In genomic region chr2:93785432-93785798, GRCm38 (mm10) we compare ENCODE assay signal across 23 mouse cellular contexts. TPM values are rescaled to one million over a fixed set of nuclear protein-coding genes. Genes with fewer than 3 reads are reported as not detected.
A peak's percentile ranks its signal among the peaks of the same experiment; 100 is the strongest.
DNase-seq lines count a peak whose midpoint lies in the region; ATAC-seq lines count a peak whose summit lies in the region.
"Had no signal": no experiment of that assay in that cellular context is flagged by ENCODE, and none has a peak within 500 bp of the region (broad histone marks: within the 10 kb centered on the region; RNA-seq: fewer than 3 reads in every experiment).

No protein-coding gene starts in this region.

- no peak overlapping the region for H3K9ac ChIP-seq in forebrain, embryonic 14.5 days (ENCODE audit: low read length)
- 0 out of 2 replicates have a peak overlapping the region, but pooled peaks have one; percentile 16 for H3K9ac ChIP-seq in hindbrain, embryonic 14.5 days
- H3K9ac ChIP-seq in hindbrain, embryonic 12.5 days, result no peak overlapping the region; the same call in 1 of the 2 replicates
- H3K9ac ChIP-seq in embryonic facial prominence, embryonic 13.5 days, result 0 out of 2 replicates have a peak overlapping the region, but pooled peaks have one; percentile 36
- H3K9ac ChIP-seq: embryonic facial prominence, embryonic 15.5 days; forebrain, embryonic 13.5 days; heart, embryonic 13.5 days; limb, embryonic 12.5 days; liver, embryonic 15.5 days; lung, embryonic 14.5 days; neural tube, embryonic 12.5 days had no signal

- H3K9me3 ChIP-seq in forebrain, embryonic 10.5 days, result no peaks in the 10 kb centered on the region
- no peaks in the 10 kb centered on the region for H3K9me3 ChIP-seq in forebrain, embryonic 14.5 days (replicated peaks; ENCODE audit: control insufficient read depth, low read length)
- H3K9me3 ChIP-seq in hindbrain, embryonic 14.5 days (ENCODE audit: control insufficient read depth, low read length), result no peaks in the 10 kb centered on the region
- no peaks in the 10 kb centered on the region for H3K9me3 ChIP-seq in hindbrain, embryonic 12.5 days (replicated peaks)
- no peaks in the 10 kb centered on the region for H3K9me3 ChIP-seq in embryonic facial prominence, embryonic 13.5 days
- H3K9me3 ChIP-seq: embryonic facial prominence, embryonic 15.5 days; forebrain, embryonic 13.5 days; heart, embryonic 13.5 days; limb, embryonic 12.5 days; liver, embryonic 15.5 days; neural tube, embryonic 12.5 days had no signal

- H3K4me3 ChIP-seq in forebrain, embryonic 10.5 days, result no peak overlapping the region
- H3K4me3 ChIP-seq in forebrain, embryonic 14.5 days (ENCODE audit: low read depth, low read length), result no peak overlapping the region
- H3K4me3 ChIP-seq in hindbrain, embryonic 14.5 days (replicated peaks; ENCODE audit: low read length), result no peak overlapping the region
- no peak overlapping the region for H3K4me3 ChIP-seq in hindbrain, embryonic 12.5 days
- no peak overlapping the region for H3K4me3 ChIP-seq in embryonic facial prominence, embryonic 13.5 days
- H3K4me3 ChIP-seq: embryonic facial prominence, embryonic 15.5 days; forebrain, embryonic 13.5 days; heart, embryonic 13.5 days; limb, embryonic 12.5 days; liver, embryonic 15.5 days; neural tube, embryonic 12.5 days had no signal

- no peak for DNase-seq in forebrain, embryonic 10.5 days (ENCODE audit: extremely low spot score, low spot score)
- no peak for DNase-seq in forebrain, embryonic 14.5 days (ENCODE audit: low spot score)
- no peak for DNase-seq in hindbrain, embryonic 14.5 days (ENCODE audit: low spot score)
- peak; percentile 79 for DNase-seq in ES-CJ7 (ENCODE audit: low read depth, low spot score)
- no peak for DNase-seq in c-Kit-positive CD71-positive TER-119-positive erythroid progenitor cells, embryonic 14.5 days (ENCODE audit: low spot score)
- no peak for DNase-seq in right cerebral cortex, postnatal 10 days (ENCODE audit: low spot score in 2 of 2)
- DNase-seq: adrenal gland, adult 8-10 months; gastrocnemius, postnatal 25 days; heart, adult 18-20 months; heart, postnatal 10 days; kidney, adult 2 months; kidney, postnatal 36 days; lung, embryonic 14.5 days; lung, postnatal 14 days had no signal

- peaks cover 25% of the 10 kb centered on the region for H3K4me1 ChIP-seq in forebrain, embryonic 10.5 days
- peaks cover 3% of the 10 kb centered on the region; the same call in 1 of the 2 replicates for H3K4me1 ChIP-seq in forebrain, embryonic 14.5 days (ENCODE audit: control insufficient read depth, insufficient read depth, low read length)
- H3K4me1 ChIP-seq in hindbrain, embryonic 14.5 days (replicated peaks; ENCODE audit: control insufficient read depth, insufficient read depth, low read length), result peaks cover 13% of the 10 kb centered on the region
- peaks cover 25% of the 10 kb centered on the region for H3K4me1 ChIP-seq in hindbrain, embryonic 12.5 days
- peaks cover 44% of the 10 kb centered on the region for H3K4me1 ChIP-seq in embryonic facial prominence, embryonic 13.5 days
- H3K4me1 ChIP-seq: liver, embryonic 15.5 days had no signal

- ATAC-seq in forebrain, embryonic 14.5 days, result no peak
- no peak for ATAC-seq in hindbrain, embryonic 14.5 days (ENCODE audit: low FRiP score)
- ATAC-seq in hindbrain, embryonic 12.5 days (ENCODE audit: low FRiP score), result no peak
- no peak for ATAC-seq in embryonic facial prominence, embryonic 13.5 days (ENCODE audit: insufficient number of reproducible peaks, insufficient read depth, low FRiP score, low TSS enrichment, low read depth)
- ATAC-seq: inflammation-experienced regulatory T-cells, adult 6 months had no signal

- peaks cover 18% of the 10 kb centered on the region for H3K36me3 ChIP-seq in forebrain, embryonic 10.5 days (replicated peaks)
- H3K36me3 ChIP-seq in forebrain, embryonic 14.5 days (ENCODE audit: control insufficient read depth, insufficient read depth, low read length), result peaks cover 8% of the 10 kb centered on the region
- peaks cover 41% of the 10 kb centered on the region for H3K36me3 ChIP-seq in hindbrain, embryonic 14.5 days (replicated peaks; ENCODE audit: control insufficient read depth, insufficient read depth)
- peaks cover 12% of the 10 kb centered on the region; the same call in 1 of the 2 replicates for H3K36me3 ChIP-seq in hindbrain, embryonic 12.5 days
- H3K36me3 ChIP-seq in embryonic facial prominence, embryonic 13.5 days, result peaks cover 32% of the 10 kb centered on the region

- 38% methylated on average over 2 of the region's 2 CpGs for WGBS in forebrain, embryonic 10.5 days
- WGBS in forebrain, embryonic 14.5 days, result 46% methylated on average over 2 of the region's 2 CpGs
- WGBS in hindbrain, embryonic 14.5 days, result 15% methylated on average over 2 of the region's 2 CpGs
- WGBS in hindbrain, embryonic 12.5 days, result 22% methylated on average over 2 of the region's 2 CpGs
- WGBS in embryonic facial prominence, embryonic 13.5 days, result 42% methylated on average over 2 of the region's 2 CpGs

- H3K27me3 ChIP-seq in forebrain, embryonic 10.5 days (ENCODE audit: poor library complexity, severe bottlenecking), result no peaks in the 10 kb centered on the region
- H3K27me3 ChIP-seq in forebrain, embryonic 14.5 days (replicated peaks; ENCODE audit: control insufficient read depth, insufficient read depth, low read length), result no peaks in the 10 kb centered on the region
- no peaks in the 10 kb centered on the region for H3K27me3 ChIP-seq in hindbrain, embryonic 14.5 days (ENCODE audit: control insufficient read depth, insufficient read depth, low read length)
- H3K27me3 ChIP-seq in hindbrain, embryonic 12.5 days, result no peaks in the 10 kb centered on the region
- no peaks in the 10 kb centered on the region for H3K27me3 ChIP-seq in embryonic facial prominence, embryonic 13.5 days
- H3K27me3 ChIP-seq: embryonic facial prominence, embryonic 15.5 days; forebrain, embryonic 13.5 days; heart, embryonic 13.5 days; liver, embryonic 15.5 days; neural tube, embryonic 12.5 days had no signal

- H3K4me2 ChIP-seq in forebrain, embryonic 14.5 days (ENCODE audit: low read length), result no peak overlapping the region
- no peak overlapping the region for H3K4me2 ChIP-seq in hindbrain, embryonic 14.5 days (replicated peaks)
- H3K4me2 ChIP-seq in hindbrain, embryonic 12.5 days (replicated peaks), result no peak overlapping the region
- no peak overlapping the region for H3K4me2 ChIP-seq in embryonic facial prominence, embryonic 13.5 days
- H3K4me2 ChIP-seq: embryonic facial prominence, embryonic 15.5 days; forebrain, embryonic 13.5 days; heart, embryonic 13.5 days; limb, embryonic 12.5 days; liver, embryonic 15.5 days; lung, embryonic 14.5 days; neural tube, embryonic 12.5 days had no signal

- H3K27ac ChIP-seq in forebrain, embryonic 10.5 days, result peak overlapping the region; percentile 64; the same call in 1 of the 2 replicates
- no peak overlapping the region for H3K27ac ChIP-seq in forebrain, embryonic 14.5 days (ENCODE audit: low read depth, low read length)
- H3K27ac ChIP-seq in hindbrain, embryonic 14.5 days, result no peak overlapping the region
- no peak overlapping the region for H3K27ac ChIP-seq in hindbrain, embryonic 12.5 days
- H3K27ac ChIP-seq in embryonic facial prominence, embryonic 13.5 days, result no peak overlapping the region
- H3K27ac ChIP-seq: embryonic facial prominence, embryonic 15.5 days; forebrain, embryonic 13.5 days; heart, embryonic 13.5 days; limb, embryonic 12.5 days; liver, embryonic 15.5 days; neural tube, embryonic 12.5 days had no signal

RNA-seq across cellular contexts. Expression of gene Ext2, which starts 37.0 kb away (rescaled TPM):
- 64.6 and 69.8 TPM in 2 replicates for polyA plus RNA-seq in forebrain, embryonic 10.5 days (2016; fragmentation: Nextera tagmentation; extraction: Ambion mirVana)
- 53.1 and 61.9 TPM in 2 replicates for polyA plus RNA-seq in forebrain, embryonic 14.5 days (2014; fragmentation: Nextera tagmentation; extraction: Ambion mirVana)
- 71.3 and 77.7 TPM in 2 replicates for polyA plus RNA-seq in hindbrain, embryonic 14.5 days (2014; fragmentation: Nextera tagmentation; extraction: Ambion mirVana)
- 84.7 and 86.7 TPM in 2 replicates for polyA plus RNA-seq in hindbrain, embryonic 12.5 days (2016; fragmentation: Nextera tagmentation; extraction: Ambion mirVana)
- polyA plus RNA-seq in embryonic facial prominence, embryonic 13.5 days (2015; fragmentation: Nextera tagmentation; extraction: Ambion mirVana), result 103 and 120 TPM in 2 replicates

Comparison
In these comparisons a context has a peak if more than half of its experiments do, and no peak if none do; other contexts are left out.
1. H3K9ac ChIP-seq: peak in hindbrain, embryonic 14.5 days (single experiment) and embryonic facial prominence, embryonic 13.5 days (single experiment); none in forebrain, embryonic 14.5 days (single experiment) and hindbrain, embryonic 12.5 days (single experiment).